Mouse (Mus musculus) left cerebral cortex, adult 8-10 months (tissue): ENCODE results near the gene Mtss1l. TPM values are rescaled to one million over a fixed set of nuclear protein-coding genes. Genes with fewer than 3 reads are reported as not detected.
A peak's percentile ranks its signal among the peaks of the same experiment; 100 is the strongest.

Experiments used
- DNase-seq, 2 experiments: peaks; one replicate each; pipeline ENCODE4 v3.0.0; 2022; ENCODE audit warnings: low spot score in 2 of 2
- total RNA-seq, 4 experiments: library from RNA; stranded (reverse); gene quantifications; 2 replicates each; pipeline ENCODE4 v1.2.4; 2022

The Mtss1l gene
- total RNA-seq, result 100 to 1,000 TPM; 206 to 236 (median 215) TPM

DNA sequence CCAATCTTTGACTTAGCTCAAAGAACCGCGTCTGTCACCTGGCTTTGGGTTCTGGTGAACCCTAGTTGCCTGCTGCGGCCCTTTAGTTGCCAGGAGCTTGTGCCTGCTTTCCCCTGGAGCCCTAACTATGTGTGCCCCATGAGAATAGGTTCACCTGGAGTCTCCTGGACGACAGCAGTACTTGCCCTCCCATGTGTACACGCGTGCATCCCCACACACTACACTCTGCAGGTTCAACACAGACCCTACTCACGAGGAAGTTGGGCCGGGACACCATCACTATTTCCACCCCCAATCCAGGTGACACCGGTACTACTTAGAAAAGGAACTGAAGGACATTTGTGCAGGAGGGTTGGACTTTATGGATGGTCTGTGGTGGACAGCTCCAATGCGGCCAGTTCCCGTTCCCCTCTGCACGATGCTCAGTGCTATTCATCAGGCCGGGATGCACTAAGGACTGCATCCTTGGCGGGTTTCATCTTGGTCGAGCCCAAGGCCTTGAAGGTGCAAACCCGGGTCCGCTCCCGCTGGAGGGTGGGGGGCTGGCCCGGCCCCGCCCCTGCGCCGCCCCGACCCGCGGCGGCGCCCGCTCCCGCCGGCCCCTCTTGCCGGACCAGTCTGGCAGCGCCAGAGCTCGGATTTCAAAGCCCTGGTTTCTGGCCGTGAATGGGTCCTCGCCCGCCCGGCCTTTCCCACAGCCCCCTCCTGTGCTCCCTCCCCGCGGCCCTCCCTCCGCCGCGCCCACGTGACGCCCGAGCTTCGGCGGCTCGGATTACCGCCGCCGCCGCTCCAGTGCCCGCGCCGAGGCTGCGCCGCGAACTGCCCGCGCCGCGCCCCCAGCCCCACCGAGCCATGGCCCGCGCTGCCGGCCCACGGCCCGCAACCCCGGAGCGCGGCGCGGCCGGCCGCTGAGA is at the start of gene Mtss1l:
Mtss1l (plus strand) TSS at position 792 of the 914 bp plus-strand sequence.
- DNase-seq, result peak in 1 of 2 experiments; percentile 73

DNA sequence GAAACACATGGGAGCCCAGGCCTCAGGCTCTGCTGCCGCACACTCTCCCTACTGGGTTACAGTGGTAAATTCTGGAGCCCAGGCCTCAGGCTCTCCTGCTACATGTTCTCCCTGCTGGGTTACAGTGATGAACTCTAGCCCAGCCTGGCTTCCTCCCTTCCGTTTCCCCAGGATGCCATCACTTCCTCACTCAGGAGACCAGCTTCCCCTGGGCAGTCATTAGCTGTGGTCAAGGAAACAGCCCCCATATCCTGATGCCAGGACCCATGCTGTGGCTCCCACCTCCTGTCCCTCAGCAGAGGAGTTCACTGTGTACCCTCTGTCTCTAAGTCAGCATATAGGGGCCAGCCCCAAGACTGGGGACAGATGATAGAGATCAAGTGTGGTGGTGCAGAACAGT is 49.1 kb upstream of the Mtss1l start:
- DNase-seq, result no peak

DNA sequence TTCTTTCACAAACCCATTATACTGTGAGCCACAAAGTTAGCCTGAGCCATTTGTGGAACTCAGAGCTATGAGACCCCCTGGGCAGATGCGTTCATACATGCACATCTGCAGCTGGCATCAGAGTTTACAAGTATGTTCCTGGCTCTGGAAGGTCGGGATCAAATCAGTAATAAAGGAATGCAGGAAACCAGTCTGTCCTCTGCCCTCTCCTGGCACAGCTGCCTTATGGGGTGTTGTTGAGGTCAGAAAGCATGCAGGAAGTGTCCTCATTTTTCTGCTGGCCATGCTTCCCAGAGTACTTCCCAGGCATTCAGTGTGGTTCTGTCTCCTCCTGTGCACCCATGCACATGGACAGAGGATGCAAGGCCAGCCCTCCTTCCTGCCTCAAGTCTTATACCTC is 48.1 kb upstream of the Mtss1l start:
- no peak for DNase-seq

DNA sequence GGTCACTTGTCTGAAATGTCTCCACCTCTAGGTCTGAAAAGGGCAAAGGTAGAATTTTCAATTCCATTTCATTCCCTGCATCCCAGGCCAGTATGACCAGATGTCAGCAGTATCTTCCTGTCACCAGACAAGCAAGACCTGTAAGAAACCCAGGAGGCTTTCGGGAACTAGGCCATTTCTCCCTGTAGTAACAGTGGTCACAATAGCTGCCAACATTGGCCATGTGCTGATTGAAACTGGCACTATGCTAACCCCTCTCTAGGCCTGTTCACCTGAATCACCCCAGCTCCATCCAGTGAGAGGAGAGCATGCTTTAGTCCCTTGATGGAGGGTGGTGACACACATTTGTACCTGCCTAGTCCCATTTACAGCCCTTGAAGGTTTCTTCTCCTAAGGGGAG is 46.7 kb upstream of the Mtss1l start:
- DNase-seq, result no peak

DNA sequence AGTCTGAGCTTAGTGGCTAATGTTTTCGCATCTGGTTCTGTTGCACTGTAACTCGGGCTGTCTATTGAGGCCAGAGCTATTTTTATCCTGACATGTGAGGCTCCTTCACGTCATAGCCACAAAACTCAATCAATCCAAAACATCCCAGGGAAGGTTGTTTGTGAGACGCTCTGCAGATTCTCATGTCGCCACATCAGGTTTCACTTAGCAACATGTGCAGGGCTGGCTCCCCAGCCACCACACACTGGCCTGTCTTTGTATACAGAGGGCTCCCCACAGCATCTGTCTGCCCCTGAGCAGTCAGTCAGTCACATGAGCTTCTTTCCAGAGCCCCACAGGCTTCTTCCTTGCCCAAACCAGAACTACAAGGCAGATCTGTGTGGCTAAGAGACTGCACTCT is 44.6 kb upstream of the Mtss1l start:
- DNase-seq, result no peak

DNA sequence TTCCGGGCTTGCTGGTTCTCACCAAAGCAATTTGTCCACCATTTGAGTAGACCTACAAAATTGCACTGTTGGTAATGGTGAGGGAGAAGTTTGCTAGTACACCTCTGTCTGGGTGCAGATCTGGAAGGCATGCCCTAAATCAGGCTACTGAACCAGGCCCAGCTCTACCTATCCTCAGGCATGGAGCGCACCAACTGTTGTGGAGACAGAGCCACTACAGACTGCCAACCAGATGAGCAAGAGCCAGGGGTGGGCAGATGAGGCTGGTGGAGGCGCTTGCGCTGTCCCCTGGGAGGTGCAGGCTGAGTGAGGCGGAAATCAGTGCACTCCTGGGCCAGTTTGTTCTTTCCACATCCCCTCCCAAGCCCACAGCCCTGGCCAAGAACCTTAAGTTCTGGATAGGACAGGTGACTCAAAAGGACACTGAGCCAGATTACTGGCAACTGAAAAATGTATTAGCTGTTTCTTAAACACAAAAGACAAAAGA is 44.1 kb upstream of the Mtss1l start:
- no peak for DNase-seq

DNA sequence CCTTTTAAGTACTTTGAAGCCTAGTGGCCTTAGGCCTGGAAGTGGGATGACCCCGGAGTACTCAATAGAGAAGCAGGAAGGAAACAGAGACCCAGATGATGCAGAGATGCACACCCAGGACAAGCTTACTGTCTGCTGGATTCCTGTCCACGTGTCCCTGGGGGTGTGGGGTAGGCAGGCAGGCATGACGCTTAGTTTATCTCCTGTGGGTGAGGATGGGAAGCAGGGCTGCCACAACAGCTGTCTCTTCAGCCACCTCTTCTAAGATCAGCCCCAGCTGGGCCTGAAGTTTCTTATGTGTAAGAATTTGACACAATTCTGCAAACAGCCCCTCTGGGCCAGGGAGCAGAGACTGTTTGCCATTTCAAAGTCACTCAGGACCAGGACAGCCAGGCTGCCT is 42.3 kb upstream of the Mtss1l start:
- no peak for DNase-seq

DNA sequence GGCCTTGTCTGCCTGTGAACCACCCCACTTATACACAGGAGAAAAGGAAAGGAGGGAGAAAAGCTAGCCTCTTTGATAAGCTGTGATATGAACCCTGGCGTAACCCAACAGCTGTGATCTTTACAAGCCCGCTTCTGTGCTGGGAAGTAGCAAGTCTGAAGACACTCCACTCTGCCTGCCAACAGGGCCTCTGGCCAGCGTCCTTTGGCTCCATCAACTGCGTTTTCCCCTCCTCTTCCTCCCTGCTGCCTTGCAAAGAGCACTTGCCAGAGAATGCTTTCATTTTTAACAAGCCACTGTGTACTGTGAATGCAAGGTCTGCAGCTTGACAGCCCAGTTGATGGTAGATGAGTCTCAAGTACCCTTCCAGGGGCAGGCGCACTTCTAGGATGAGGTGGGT is 33.5 kb upstream of the Mtss1l start:
- peak in 1 of 2 experiments; percentile 69 for DNase-seq

- no peak for DNase-seq
Measured at GRCm38 (mm10) chr8:110689961-110690360, 31.3 kb upstream of the Mtss1l start.

- DNase-seq, result no peak
Measured at GRCm38 (mm10) chr8:110694226-110694625, 27.1 kb upstream of the Mtss1l start.

DNA sequence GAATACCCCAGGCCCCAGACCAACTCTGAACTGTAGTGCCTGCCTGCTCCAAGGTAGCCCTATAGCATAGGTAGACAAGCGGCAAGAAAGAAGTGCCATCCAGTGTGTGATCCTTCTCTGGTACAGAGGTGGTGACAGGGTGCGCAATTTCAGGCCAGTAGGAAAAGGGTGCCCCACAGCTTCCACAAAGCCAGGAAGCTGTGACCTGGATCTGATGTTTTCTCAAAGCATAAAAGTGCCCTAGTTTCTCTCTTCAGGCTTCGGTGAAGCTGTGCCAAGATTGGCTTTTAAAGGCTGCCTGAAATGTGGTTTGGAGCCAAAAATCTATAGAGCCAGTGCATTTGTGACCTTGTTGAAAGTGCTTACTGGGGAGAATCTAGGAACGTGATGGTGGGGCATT is 26.4 kb upstream of the Mtss1l start:
- DNase-seq, result no peak

DNA sequence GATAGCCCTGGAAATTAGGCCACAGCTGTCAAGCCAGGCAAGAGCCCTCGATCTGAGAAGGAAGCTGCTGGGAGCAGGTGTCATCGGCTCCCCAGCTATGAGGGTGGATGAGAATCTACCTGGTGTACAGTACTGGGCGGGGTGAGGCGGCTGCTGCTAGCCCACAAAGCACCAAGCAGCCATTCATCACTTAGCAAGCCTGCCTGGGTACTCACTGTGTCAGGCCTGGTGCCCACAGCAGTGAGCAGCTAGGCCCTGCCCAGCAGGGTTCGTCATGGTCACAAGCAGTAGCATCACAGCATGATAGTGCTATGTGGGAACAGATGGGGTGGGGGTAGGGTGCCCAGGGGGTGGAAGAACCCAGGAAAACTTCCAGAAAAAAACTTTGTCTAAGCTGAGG is 25.8 kb upstream of the Mtss1l start:
- DNase-seq, result no peak

DNA sequence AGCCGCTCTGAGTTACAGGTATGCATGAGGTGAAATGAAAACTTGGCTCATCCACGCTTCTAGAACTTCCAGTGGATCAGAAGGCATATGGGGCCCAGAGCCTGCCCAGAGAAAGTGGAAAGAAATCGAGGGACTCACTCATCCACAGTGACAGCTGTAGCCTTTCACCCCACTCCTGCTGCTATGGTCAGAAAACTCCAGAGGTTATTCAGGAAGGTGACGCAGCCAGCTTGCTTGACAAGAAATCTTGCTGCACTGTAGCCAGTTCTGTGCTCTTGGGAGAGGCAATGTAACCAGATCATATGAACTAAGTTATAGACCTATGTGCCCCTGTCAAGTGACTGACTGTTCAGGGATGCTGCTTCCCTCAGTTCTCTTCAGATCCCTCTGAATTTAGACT is 25.2 kb upstream of the Mtss1l start:
- no peak for DNase-seq

DNA sequence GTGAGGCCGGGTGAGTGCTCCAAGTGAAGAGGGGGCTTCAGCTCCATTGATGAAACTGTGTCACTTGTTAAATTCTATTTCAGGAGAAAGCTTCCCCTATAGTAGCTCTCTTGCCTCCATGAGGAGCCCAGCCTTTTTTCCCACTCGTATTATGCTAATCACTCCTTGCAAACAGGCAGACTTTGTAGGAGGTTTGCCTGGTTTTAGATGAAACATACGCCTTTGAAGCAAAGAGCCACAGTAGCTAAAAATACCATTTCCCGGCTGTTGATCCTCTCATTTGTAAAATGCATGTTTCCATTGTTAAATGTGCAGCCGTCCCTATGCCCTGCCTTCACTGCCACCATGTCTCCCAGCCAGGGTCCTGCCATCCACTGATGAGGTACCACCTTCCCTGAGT is 23.7 kb upstream of the Mtss1l start:
- peak in 1 of 2 experiments; percentile 49 for DNase-seq

GRCm38 (mm10) chr8:110698098-110698497 is 23.2 kb upstream of the Mtss1l start:
- no peak for DNase-seq

GRCm38 (mm10) chr8:110699501-110699900 is 21.8 kb upstream of the Mtss1l start:
- DNase-seq, result no peak

GRCm38 (mm10) chr8:110700561-110700960 is 20.7 kb upstream of the Mtss1l start:
- DNase-seq, result no peak

DNA sequence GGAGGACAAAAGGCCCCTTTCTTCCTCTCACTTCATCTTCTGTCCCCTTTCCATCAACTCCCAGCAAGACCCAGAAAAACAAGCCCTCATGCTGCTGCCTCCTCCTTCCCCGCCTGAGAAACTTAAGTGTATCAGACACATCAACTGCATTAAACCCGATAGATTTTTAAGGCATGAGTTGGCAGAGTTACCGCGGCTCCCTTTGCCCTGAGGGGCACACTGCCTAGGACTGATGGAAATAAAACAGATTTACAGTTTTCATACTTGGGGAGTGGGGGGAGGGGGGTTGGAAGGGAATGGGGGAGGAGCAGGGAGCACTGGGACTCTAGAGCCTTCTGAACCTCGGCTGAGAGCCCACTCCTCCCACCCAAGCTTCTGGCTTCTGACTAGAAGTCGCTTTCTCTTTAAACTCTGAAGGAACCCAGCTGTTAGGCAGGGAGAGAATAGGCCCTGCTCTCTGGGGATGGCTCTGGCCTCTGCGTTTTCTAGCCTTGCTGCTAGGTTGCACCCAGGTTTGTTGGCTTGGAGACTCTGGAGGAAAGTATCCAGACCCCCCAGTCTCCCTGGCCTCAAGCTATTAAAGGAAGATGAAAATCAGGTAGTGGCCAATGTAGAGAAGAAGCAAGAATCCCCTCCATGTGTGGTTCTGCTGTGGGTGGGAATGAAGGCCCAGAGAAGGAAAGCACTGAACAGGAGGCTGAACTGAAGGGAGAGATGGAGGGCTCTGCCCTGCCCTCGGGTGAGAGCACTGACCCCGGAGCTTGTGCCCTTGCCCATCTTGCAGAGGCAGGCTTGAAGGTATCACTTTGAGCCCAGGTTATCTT is 18.4 kb upstream of the Mtss1l start:
- no peak for DNase-seq

DNA sequence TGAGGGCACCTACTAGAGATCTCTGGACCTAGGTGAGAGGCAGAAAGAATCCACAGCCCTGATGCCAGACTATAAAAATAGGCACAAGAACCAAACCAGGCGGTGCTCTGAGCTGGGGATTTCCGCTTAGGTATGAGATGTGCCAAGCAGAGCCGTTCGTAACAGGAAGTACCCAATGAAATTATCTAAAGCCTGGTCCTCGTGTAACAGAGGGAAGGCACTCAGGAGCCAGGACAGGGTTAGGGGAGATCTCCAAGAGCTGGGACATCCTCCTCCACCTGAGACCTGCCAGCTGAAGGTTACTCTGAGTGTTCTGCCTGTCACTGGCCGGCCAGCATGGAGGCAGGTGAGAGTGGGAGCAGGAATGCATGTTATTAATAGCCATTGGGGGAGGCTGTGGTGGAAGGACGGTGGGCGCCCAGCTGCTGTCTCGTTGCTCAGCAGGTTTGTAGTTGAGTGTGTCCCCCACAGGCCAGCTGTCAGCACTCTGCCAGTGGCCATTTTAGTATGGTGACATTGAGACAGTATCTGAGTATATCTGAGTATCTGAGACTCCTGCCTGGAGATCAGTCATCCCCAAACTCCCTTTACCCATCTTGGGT is 17.7 kb upstream of the Mtss1l start:
- DNase-seq, result no peak

- DNase-seq, result no peak
Measured at GRCm38 (mm10) chr8:110704103-110704502, 17.2 kb upstream of the Mtss1l start.

- no peak for DNase-seq
Measured at GRCm38 (mm10) chr8:110705391-110706287, 15.6 kb upstream of the Mtss1l start.
